Mouse (Mus musculus) frontal cortex, postnatal 14 days (tissue): ENCODE measurements around the gene Olfr1394.
"Not testable (repeated sequence)": the region's sequence is repeated elsewhere in the genome, so short reads cannot be mapped to it uniquely, and the experiment has no call there.

ENCODE experiments used
- DNase-seq, 2 experiments: peaks; one replicate each; pipeline ENCODE4 v3.0.0; 2022; ENCODE audit warnings: low spot score in 2 of 2

Gene Olfr1394

DNA sequence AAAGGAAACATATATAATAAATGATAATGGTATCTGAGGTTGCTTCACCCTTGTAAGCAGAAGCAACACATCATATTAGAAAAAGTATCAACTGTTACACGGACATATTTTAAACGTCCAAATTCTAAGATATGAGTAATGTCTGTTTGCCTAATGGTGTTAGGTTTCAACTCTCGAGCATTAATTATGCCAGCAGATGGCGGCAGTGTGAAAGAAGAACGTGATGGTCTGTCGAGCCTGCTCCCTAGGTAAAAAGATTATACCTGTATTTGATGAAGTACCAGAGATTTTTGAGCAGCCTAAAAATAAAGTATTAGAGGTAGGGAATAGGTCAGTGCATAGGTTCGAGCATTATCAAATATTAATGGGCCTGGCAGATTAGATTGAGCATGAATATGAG lies 35.6 kb downstream of the Olfr1394 start:
- DNase-seq, result peak in 1 of 2 experiments; percentile 49

DNA sequence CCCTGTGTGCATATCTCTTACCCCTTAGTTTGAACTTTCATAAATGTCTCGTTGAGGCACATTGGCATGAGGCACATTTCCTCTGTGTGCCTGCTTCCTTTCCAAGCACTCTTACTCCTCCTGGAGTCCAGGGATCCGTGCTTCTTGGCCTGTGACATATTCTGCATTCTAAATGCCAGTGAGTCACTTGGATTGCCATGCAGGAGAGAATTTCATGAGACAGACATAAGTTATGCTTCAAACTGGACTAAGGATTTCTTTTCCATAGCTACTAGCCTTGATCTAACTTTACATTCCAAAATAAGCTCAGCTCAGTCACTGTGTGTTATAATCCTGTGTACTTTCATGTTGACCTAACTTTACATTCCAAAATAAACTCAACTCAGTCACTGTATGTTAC lies 36.9 kb downstream of the Olfr1394 start:
- DNase-seq, result no peak

DNA sequence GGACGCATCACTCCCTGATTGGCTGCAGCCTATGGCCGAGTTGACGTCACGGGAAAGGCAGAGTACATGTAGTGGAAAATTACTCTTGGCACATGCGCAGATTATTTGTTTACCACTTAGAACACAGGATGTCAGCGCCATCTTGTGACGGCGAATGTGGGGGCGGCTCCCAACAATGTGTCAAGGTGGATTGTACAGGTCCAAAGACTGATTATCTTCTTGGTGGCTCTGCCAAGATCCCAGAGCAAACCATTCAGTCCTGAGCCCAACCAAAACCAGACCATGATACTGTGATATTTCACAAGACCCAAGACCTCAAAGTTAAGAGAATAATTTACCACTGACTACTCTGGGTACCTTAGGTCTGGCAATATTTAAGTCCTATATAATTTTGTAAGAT lies 40.6 kb downstream of the Olfr1394 start:
- DNase-seq, result not testable (repeated sequence)

DNA sequence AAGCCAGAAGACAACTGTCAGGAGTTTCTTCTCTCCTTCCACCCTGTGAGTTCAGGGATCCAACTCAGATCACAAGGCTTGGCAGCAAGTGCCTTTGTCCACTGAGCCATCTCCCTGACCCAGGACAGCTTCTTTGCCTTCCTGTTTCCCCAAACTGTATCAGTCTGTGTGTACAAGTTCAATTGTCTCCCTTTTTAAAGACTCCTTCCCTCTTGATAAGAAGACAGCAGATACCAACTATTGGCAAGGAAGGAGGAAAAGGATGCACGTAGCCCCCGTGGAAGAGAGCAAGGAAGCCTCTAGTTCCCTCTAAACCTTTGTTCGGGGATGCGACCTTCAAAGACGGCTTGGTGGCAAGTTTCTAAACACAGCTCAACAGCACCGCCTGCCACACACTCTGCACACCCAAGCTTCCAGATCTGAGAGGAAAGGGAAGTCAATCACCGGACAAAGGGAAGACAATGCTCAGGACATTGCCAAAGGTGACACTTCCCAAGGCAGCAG lies 41.7 kb downstream of the Olfr1394 start:
- DNase-seq, result no peak

DNA sequence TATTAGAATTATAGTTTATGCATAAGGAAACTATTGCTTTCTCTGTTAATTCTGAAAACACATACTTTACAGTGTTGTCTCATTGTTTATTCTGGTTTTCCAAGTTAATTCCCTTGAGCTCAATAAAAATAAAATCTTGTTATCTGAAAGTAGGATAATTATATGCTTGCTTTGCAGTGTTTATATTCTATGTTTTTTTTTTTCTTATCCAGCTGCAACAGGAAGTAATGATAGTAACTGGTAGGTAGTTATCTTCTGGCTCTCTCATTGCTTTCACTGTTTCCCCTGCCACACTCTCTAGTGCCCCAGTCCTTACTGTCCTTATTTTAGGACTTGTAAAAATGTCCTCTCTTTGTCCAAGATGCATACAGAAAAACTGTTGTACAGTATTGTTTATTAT lies 46.5 kb downstream of the Olfr1394 start:
- DNase-seq, result no peak

DNA sequence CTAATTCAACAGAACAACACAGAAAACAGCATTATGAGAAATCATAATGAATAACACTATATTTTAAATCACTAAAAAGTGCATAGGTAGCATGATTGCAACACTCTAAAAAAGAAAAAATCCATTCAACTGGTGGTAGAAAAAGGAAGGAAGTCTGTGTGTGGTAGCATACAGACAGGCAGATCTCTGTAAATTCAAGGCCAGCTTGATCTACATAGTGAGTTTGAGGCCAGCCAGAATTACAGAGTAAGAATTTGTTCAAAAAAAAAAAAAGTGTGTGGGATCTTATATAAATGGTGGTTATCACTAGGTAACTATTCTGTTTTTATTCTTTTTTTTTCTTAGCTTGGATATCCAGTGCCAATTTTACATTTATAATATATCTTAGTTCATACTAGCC lies 47.0 kb downstream of the Olfr1394 start:
- DNase-seq, result no peak

DNA sequence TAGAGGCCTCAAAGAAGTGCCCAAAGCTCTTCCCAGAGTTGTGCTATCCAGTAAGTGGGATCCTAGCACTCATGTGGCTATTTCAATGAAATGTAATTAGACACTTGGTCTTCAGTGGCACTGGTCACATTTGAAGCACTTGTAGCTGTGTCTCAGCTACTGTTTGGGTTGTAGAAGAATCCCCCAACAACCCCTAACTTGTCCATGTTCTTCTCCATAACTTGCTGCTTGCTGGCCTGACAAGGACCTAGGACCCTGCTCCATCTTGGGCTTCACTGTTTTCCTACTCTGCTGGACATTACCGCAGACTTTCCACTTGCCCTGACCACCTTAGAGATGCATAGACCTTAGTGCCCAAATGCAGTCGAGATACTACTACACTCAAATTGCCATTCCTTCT lies 47.9 kb downstream of the Olfr1394 start:
- DNase-seq, result no peak

DNA sequence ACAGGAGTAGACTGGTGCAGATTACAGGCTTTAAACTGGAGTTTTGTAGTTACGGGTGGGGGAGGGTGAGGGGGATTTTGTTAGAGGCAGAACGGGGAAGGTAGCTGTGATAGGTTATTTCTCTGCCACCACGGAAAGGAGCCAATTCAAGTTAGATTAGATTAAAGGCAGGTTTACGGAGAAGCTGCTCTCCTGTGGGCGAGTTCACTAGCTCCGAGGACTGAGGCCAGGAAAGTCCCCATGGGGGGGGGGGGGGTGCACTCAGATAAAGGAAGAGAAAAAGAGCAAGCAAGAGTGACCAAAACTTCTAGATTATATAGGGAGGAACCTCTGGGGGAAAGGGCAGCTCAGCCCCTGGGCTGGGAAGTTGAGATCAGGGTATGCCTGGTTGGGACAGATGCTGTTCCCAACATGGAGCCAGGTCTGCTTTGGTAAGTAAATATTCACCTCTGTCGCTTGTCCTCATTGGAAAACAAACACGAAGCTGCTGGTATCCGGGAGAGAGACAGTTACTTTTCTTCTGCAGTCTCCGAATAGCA lies 48.4 kb downstream of the Olfr1394 start:
- no peak for DNase-seq

DNA sequence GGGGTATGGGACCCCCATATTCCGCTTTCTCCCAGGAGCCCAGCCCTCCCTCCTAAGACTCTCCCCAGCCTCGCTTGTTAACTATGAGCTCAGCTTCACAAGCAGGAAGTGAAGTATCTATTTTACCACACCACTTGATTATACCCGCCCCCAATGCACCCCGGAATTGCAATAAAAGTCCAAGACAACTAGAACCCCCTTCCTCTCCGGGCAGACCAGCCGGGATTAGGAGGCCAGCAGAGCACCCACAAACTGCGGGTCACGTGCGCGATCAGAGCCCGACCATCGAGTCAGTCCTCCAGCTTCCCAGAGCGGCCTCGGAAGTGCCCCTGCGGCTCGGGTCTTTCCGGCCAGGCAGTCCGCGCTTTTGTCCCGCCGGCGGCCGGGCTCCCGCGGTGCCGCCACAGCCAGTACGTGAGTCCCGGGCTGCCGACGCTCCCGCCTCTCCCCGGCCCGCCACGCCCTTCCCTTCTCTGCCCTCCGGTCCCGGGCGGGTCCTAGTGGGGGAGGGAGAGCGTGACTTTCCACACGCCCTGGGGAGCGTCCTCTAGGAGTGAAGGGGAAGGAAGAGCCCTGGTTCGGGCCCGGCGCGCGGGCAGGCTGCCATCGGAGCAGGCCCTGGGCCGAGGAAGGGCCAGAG lies 49.1 kb downstream of the Olfr1394 start, which contains the start of gene Zfp62:
Gene Zfp62, plus strand, starts transcription at position 164 of the 640 bp plus-strand sequence.
- peak; percentile 84 for DNase-seq

DNA sequence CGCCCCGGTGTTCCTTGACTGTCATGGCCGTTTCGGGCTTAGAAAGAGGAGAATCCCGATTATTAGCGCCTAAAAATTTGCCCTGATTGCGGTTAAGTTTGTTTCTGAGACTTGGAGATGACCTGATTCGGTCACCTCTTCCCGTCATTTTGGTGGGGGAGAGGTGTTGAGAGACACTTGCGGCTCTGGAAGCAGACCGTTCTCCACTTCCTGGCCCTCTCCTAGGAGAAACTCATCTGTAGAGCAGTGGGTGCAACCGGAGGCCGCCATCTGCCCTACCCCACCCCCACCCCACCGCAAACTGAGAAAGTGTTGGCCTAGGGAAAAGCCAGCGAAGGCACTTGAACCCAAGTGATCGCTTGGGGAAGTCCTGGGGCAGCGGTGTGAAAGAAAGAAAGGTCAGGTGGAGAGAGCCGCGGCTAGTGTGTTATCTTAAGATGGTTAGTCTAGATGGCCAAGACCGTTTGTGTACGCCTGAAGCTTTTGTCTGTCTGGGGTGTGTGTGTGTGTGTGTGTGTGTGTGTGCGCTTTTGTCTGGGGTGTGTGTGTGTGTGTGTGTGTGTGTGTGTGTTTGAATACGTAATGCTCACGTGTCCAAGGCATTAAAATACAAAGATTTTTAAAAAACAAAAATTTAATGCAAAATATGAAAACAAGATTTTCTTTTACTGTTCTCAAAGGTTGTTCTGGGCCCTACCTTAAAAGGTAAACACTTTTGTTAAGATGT lies 49.8 kb downstream of the Olfr1394 start:
- no peak for DNase-seq

DNA sequence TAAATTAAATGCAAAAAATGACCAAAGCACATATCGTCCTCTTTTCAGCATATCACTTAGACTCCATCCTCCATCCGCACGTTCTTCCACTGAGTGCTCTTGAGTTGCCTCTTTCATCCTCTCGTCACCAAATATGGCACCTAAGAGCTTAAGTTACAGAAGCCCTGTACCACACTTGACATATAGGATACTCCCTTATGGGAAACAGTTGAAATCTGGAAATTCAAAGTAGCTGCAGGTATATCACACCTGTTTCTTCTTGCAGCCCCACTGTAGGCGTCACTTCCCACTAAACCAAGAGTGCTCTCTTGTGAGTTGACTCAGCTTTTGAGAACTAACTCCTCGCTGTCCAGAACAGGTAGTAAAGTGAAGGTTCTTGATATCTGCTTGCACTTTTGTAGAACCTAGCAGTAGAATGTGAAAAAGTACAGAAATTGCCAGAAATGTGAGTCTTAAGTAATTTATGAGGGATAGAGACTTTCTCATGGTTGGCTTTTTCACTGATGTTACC lies 51.0 kb downstream of the Olfr1394 start:
- DNase-seq, result no peak

DNA sequence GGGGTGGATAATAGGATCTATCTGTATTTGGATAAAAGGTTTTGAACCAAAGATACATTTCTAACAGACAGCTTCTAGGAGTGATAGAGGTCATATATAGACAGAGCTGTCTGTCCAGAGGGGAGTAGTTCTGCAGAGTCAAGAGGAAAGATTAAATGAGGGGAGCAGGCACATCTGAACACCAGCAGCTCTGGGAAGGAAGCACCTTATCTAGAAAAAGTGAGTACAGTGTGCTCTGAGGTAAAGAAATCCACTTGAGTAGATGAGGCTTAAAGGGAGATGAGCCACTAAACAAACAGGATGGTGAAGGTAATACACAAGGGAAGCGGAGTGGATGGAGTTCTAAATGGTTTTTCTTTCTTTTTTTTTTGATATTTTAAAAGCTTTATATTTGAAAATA lies 53.3 kb downstream of the Olfr1394 start:
- DNase-seq, result no peak
